Mouse (Mus musculus) midbrain, embryonic 16.5 days (tissue): ENCODE results near the gene Elp6. TPM values are rescaled to one million over a fixed set of nuclear protein-coding genes. Genes with fewer than 3 reads are reported as not detected.
A peak's percentile ranks its signal among the peaks of the same experiment; 100 is the strongest.

Experiments
- ATAC-seq: fragments of 200-750 bp; cut with Nextera tagmentation; 2 replicates; pipeline ENCODE4 v1.8.0; 2017; ENCODE audit warnings: moderate TSS enrichment
- H3K27ac ChIP-seq: fragments of 300-500 bp; sonication (generic); 2 replicates; pipeline ENCODE4 v1.5.1; 2014; ENCODE audit warnings: mild to moderate bottlenecking, low read length, mixed read lengths
- H3K27me3 ChIP-seq: fragments of 300-500 bp; sonication (generic); 2 replicates; pipeline ENCODE4 v1.6.1; 2014; ENCODE audit warnings: low read depth, low read length, mixed read lengths; ENCODE audit not compliant: control insufficient read depth, insufficient read depth
- H3K36me3 ChIP-seq: fragments of 300-500 bp; sonication (generic); 2 replicates; pipeline ENCODE4 v1.6.1; 2014; ENCODE audit warnings: mild to moderate bottlenecking, low read length, moderate library complexity, mixed read lengths; ENCODE audit not compliant: control insufficient read depth, insufficient read depth
- H3K4me1 ChIP-seq: fragments of 300-500 bp; sonication (generic); 2 replicates; pipeline ENCODE4 v1.6.1; 2014; ENCODE audit warnings: mild to moderate bottlenecking, low read length, mixed read lengths; ENCODE audit not compliant: control insufficient read depth, insufficient read depth
- H3K4me2 ChIP-seq: fragments of 300-500 bp; sonication (generic); 2 replicates; pipeline ENCODE4 v1.6.1; 2014; ENCODE audit warnings: mild to moderate bottlenecking, low read length, mixed read lengths
- H3K4me3 ChIP-seq: fragments of 300-500 bp; sonication (generic); 2 replicates; pipeline ENCODE4 v1.5.1; 2014; ENCODE audit warnings: low read depth, mild to moderate bottlenecking, low read length, moderate library complexity, mixed read lengths
- H3K9ac ChIP-seq: fragments of 300-500 bp; sonication (generic); 2 replicates; pipeline ENCODE4 v1.6.1; 2014; ENCODE audit warnings: low read depth, low read length, mixed read lengths
- H3K9me3 ChIP-seq: fragments of 300-500 bp; sonication (generic); replicated peaks from 2 replicates; pipeline ENCODE4 v1.6.1; 2014; ENCODE audit warnings: mild to moderate bottlenecking, low read length, mixed read lengths; ENCODE audit not compliant: control insufficient read depth, poor library complexity, severe bottlenecking
- WGBS: fragments of 180-500 bp; shearing (Covaris S2); extraction: QIAGEN DNeasy Blood & Tissue Kit; methylation state at CpG from one replicate; pipeline ENCODE4 v1.1.7; 2014; 5-methylcytosine and 5-hydroxymethylcytosine counted together
- polyA plus RNA-seq: library from polyadenylated mRNA; unstranded; fragments of >200 nt; fragmentation: Nextera tagmentation; extraction: Ambion mirVana; gene quantifications from 2 replicates; pipeline ENCODE4 v1.2.1, GENCODE M21; 2015

The Elp6 gene
- polyA plus RNA-seq, 1 experiment from 2014 or later = 39.4 TPM

DNA sequence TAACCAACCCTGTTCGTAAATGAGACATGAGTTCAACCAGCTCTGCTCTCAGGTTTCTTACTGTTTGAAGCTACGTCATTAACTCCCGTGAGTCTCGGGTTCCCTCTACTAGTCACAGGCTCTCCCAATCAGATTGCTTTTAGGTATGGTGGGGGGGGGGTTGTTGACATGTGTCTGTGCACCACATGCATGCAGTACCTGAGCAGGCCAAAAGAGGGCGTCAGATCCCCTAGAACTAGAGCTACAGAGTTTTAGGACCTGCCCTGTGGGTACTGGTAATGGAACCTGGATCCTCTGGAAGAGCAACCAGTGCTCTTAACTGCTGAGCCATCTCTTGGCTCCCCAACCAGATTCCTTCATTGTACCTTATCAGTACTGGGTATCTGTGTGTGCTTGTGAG, 29.1 kb upstream of the Elp6 start:
- H3K9me3 ChIP-seq = no peaks in the 10 kb centered on the region
- H3K4me2 ChIP-seq = no peak overlapping the region
- no peak for ATAC-seq
- no peak overlapping the region for H3K4me3 ChIP-seq
- no peaks in the 10 kb centered on the region for H3K36me3 ChIP-seq
- no peak overlapping the region for H3K9ac ChIP-seq
- H3K4me1 ChIP-seq = no peaks in the 10 kb centered on the region
- 79% methylated on average over 5 of the region's 5 CpGs for WGBS
- H3K27ac ChIP-seq = no peak overlapping the region
- H3K27me3 ChIP-seq = no peaks in the 10 kb centered on the region

DNA sequence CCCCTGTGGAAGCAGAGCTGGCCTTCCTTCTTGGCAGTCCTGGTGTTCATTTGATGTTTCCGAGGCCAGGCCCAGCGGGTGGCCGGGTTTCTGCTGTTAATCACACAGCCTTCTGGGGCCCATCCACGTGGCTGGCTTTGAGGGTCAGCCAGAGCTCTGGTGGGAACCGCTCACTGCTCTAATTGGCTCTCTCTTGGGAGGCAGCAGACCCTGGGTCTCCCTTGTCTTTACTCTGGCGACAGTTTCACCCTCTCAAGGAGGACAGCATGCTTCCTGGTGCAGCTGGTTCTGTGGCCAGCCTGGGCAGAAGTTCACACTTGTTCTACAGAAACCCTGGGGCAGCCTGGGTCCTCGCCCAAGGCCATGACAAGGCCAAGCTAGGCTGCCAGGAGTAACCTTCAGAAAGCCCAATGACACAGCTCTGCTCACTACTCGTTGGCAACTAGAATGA, 27.5 kb upstream of the Elp6 start:
- Histone ChIP-seq H3K4me3 (no peak overlapping the region), H3K4me1 (no peaks in the 10 kb centered on the region), H3K9me3 (no peaks in the 10 kb centered on the region), H3K4me2 (no peak overlapping the region), H3K36me3 (no peaks in the 10 kb centered on the region), H3K27ac (no peak overlapping the region), H3K9ac (no peak overlapping the region), H3K27me3 (no peaks in the 10 kb centered on the region)
- WGBS = 51% methylated on average over 8 of the region's 8 CpGs
- ATAC-seq = no peak

DNA sequence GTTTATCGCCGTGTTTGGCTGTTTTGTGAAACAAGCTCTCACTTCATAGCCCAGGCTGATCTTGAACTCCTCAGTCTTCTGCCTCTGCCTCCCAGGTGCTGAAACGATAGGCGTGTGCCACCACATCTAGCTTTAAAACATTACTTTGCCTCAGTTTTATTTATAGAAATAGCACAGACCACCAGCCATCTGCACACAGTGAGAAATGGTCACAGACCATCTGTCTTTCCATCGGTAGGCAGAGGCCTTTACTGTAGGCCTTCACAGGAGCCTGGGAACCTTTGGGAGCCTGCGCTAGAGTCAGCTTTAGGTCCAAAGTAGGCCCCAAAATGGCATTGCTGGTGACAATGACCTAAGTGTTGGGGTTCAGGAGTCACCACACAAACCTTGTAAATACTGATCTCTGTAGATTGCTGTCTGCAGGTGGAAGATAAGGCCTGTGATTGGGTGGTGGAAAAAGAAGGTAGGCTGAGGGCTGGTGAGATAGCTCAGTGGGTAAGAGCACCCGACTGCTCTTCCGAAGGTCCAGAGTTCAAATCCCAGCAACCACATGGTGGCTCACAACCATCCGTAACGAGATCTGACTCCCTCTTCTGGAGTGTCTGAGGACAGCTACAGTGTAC, 20.8 kb upstream of the Elp6 start:
- H3K4me1 ChIP-seq = peaks cover 3% of the 10 kb centered on the region; the same call in 1 of the 2 replicates
- no peaks in the 10 kb centered on the region for H3K36me3 ChIP-seq
- ATAC-seq = no peak
- no peak overlapping the region for H3K27ac ChIP-seq
- no peak overlapping the region for H3K9ac ChIP-seq
- no peak overlapping the region for H3K4me3 ChIP-seq
- no peaks in the 10 kb centered on the region for H3K27me3 ChIP-seq
- H3K9me3 ChIP-seq = no peaks in the 10 kb centered on the region
- 97% methylated on average over 8 of the region's 10 CpGs for WGBS
- no peak overlapping the region for H3K4me2 ChIP-seq

DNA sequence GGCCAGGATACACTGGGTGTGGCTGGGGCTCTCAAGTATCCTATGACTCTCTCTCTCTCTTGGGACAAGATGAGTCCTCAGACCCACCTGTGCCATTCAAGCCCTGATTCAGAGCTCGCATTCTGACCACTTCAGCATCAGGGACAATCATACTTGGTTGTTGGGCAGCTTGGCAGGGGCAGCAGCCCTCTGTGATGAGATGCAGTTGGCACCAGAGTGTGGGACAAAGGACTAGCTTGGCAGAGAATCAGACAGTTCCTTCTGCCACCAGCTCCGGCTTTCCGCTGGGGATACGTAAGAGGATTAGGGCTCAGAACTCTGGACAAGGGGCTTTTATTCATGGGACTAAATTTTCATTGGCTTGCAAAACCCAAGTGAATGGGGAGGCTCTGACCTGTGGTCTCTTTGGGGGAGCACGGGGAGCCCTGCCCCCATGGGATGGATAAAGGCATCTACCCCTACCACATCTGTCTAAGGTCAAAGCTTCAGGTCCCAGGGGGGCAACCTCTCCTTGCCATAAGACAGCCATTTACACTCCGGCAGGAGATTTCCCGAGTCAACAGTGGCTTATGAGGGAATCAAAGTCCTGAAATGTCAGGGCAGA, 17.6 kb upstream of the Elp6 start:
- H3K4me2 ChIP-seq = no peak overlapping the region
- WGBS = 24% methylated on average over 7 of the region's 7 CpGs
- H3K36me3 ChIP-seq = no peaks in the 10 kb centered on the region
- H3K9me3 ChIP-seq = no peaks in the 10 kb centered on the region
- H3K4me1 ChIP-seq = peaks cover 3% of the 10 kb centered on the region; the same call in 1 of the 2 replicates
- H3K27me3 ChIP-seq = no peaks in the 10 kb centered on the region
- H3K9ac ChIP-seq = no peak overlapping the region
- peak; percentile 90 for ATAC-seq
- no peak overlapping the region for H3K4me3 ChIP-seq
- H3K27ac ChIP-seq = peak overlapping the region; percentile 75

DNA sequence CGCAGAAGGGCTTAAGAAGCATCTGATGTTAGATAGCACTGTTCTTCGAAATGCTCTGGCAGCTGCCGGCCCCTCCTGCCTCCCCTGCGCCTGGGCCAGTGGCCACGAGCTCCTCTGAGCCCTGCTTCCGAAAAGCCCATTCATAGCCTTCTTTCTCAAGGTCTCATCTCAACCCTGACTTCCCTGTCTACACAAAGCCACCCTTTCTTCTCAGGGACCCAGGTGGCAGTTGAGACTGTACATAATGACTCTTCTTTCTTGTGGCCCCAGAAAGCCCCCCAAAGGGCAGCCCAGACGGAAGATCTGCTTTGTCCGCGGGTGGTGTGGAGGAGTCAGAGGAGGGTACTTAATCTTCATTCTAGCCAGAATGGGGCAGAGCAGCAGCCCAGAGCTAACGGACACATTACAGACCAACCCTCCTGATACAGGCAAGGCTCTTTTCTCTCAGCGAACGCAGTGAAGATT, 11.7 kb upstream of the Elp6 start:
- Histone ChIP-seq H3K4me1 (peaks cover 3% of the 10 kb centered on the region; the same call in 1 of the 2 replicates), H3K27me3 (no peaks in the 10 kb centered on the region), H3K36me3 (no peaks in the 10 kb centered on the region), H3K9me3 (no peaks in the 10 kb centered on the region), H3K4me3 (no peak overlapping the region), H3K4me2 (no peak overlapping the region), H3K9ac (no peak overlapping the region), H3K27ac (peak overlapping the region; percentile 44)
- 0 out of 2 replicates have a peak, but pooled peaks have one; percentile 50 for ATAC-seq
- 43% methylated on average over 12 of the region's 12 CpGs for WGBS

DNA sequence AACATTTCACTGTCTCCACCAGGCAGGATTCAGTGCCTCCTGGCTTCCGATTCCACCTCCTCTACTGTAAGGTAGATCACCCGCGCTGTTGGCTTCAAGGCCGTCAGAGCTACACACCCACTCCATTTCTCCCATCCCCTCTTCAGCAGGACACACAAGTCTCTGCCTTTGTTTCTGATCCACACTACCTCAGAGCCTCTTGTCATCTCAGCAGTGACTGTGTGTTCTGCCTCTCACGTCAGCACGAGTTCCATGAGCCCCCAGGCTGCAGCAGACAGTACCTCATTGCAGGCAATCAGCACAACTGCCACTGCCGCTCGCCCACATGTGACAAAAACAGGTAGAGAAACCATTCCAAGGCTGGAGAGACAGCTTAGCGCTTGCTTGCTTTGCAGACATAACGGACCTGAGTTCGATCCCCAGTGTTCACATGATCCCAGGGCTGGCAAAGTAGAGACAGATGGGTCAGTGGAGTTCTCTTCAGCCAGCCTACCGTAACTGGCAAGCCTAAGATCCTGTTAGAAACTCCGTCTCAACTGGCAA, 11.0 kb upstream of the Elp6 start:
- ATAC-seq = no peak
- peaks cover 3% of the 10 kb centered on the region; the same call in 1 of the 2 replicates for H3K4me1 ChIP-seq
- H3K9ac ChIP-seq = no peak overlapping the region
- H3K4me2 ChIP-seq = no peak overlapping the region
- no peaks in the 10 kb centered on the region for H3K27me3 ChIP-seq
- no peak overlapping the region for H3K4me3 ChIP-seq
- no peaks in the 10 kb centered on the region for H3K36me3 ChIP-seq
- no peaks in the 10 kb centered on the region for H3K9me3 ChIP-seq
- peak overlapping the region; percentile 44 for H3K27ac ChIP-seq
- WGBS = 85% methylated on average over 13 of the region's 13 CpGs

DNA sequence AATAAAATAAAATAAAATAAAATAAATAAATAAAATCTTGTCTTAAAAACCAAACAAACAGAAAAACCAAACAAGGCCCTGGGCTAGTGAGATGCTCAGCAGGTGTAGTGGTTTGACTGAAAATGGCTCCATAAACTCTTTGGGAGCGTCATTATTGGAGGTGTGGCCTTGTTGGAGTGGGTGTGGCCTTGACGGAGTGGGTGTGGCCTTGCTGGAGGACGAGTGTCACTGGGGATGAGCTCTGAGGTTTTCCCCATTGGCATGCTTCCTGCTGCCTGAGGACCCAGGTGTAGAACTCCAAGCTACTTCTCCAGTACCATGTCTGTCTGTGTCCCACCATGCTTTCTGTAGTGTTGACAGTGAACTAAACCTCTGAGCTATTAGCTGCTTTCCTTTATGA, 10.2 kb upstream of the Elp6 start:
- Histone ChIP-seq H3K4me1 (peaks cover 3% of the 10 kb centered on the region; the same call in 1 of the 2 replicates), H3K27me3 (no peaks in the 10 kb centered on the region), H3K4me3 (no peak overlapping the region), H3K4me2 (no peak overlapping the region), H3K27ac (no peak overlapping the region), H3K9me3 (no peaks in the 10 kb centered on the region), H3K9ac (no peak overlapping the region), H3K36me3 (no peaks in the 10 kb centered on the region)
- no peak for ATAC-seq
- 34% methylated on average over 3 of the region's 3 CpGs for WGBS

DNA sequence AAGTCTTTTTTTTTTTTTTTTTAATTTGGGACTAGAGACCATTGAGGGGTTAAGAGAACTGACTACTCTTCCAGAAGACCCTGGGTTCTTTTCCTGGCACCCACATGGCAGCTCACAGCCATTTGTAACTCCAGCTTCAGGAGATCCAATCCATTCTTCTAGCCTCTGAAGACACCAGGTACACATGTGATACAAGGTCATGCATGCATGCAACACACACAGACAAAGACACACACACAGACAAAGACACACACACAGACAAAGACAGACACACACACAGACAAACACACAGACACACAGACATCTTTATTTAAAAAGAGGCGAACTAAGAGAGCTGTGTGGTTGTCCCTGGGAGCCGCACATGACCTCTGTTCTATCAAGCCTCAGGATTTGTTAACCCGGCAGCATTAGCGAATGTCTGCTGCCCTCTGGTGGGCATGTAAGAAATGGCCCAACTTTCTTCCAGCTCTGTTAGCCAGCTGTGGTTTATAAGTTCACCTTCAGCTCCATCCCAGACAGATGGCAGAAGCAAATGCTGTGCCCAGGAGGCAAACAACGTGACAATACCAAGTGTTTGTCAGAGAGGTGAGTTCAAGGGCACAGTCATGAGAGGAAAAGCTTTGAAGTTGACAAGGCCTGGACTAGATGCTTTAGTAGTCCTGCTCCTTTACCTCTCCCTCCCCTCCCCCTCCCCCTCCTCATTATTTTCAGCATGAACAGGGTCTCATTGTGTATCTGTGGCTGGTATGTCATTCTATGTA, 7.9 kb upstream of the Elp6 start:
- Histone ChIP-seq H3K9ac (no peak overlapping the region), H3K9me3 (0 out of 2 replicates have a peak, but pooled peaks cover 2% of the 10 kb centered on the region), H3K27ac (no peak overlapping the region), H3K27me3 (no peaks in the 10 kb centered on the region), H3K4me2 (no peak overlapping the region), H3K36me3 (no peaks in the 10 kb centered on the region), H3K4me1 (peaks cover 3% of the 10 kb centered on the region; the same call in 1 of the 2 replicates), H3K4me3 (no peak overlapping the region)
- peak; percentile 79 for ATAC-seq
- under 1% methylated on average over 5 of the region's 5 CpGs for WGBS
